Mouse (Mus musculus): ENCODE measurements at regions not wholly inside any gene's neighbourhood (a gene's known extent, or its start where the extent isn't known, plus 50 kb on each side); places are given as distances from the start of the nearest gene placed in this dataset.

DNA sequence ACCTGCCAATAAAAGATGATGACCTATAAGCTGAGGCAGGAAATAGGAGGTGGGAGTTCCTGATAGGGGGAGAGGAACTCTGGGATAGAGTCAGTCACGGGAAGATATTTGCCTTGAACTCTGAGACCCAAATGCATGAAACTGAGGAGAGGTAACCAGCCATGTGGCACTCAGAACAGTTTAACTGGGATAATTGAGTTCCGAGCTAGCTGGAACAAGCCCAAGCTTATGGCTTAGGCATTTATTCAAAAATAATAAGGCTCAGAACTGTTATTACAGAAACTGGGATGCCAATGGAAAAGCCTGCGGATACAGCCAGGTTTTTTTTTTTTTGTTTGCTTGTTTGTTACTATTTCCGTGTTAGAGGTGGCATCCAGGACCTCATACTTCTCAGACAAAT lies 425.0 kb downstream of the Ate1 start:
- no peak for TF ChIP-seq POLR2A (IDR thresholded peaks at IDR 0.05; ENCODE audit: borderline replicate concordance, extremely low read depth, low read depth, low read length)
- no peak for TF ChIP-seq CTCF (IDR thresholded peaks at IDR 0.05; ENCODE audit: insufficient read depth, low read length)
- 75% methylated on average over 4 of the region's 4 CpGs for WGBS
- Histone ChIP-seq H3K4me3 (replicated peaks; ENCODE audit: extremely low read depth, low read depth, low read length) (no peak overlapping the region), H3K4me1 (ENCODE audit: control insufficient read depth, insufficient read depth, low read length) (peaks cover 3% of the 10 kb centered on the region; the same call in 1 of the 2 replicates)
- no peak for DNase-seq

DNA sequence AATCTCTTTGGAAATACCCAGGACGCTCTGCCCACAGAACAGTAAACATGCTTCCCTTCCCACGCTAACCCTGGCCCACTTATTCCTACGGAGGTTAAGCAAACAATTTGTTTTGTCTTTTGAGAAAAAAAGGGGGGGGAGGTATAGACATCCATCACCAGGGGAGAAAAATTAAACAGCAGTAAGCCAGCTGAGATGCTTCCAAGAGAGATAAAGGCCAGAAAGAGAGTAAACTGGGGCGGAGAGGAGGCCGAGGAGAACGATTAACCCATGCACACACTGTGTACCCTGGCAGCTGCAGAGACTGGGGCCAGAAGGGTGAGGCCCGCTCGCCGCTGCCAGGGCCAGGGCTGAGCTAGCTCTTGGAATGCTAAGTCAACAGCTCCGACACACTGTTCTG lies 421.6 kb downstream of the Ate1 start:
- 35% methylated on average over 10 of the region's 10 CpGs for WGBS
- H3K4me1 ChIP-seq (ENCODE audit: control insufficient read depth, insufficient read depth, low read length): peaks cover 3% of the 10 kb centered on the region; the same call in 1 of the 2 replicates
- H3K4me3 ChIP-seq (replicated peaks; ENCODE audit: extremely low read depth, low read depth, low read length): no peak overlapping the region
- TF ChIP-seq CTCF (IDR thresholded peaks at IDR 0.05; ENCODE audit: insufficient read depth, low read length): no peak
- no peak for TF ChIP-seq POLR2A (IDR thresholded peaks at IDR 0.05; ENCODE audit: borderline replicate concordance, extremely low read depth, low read depth, low read length)
- peak; percentile 43 for DNase-seq

DNA sequence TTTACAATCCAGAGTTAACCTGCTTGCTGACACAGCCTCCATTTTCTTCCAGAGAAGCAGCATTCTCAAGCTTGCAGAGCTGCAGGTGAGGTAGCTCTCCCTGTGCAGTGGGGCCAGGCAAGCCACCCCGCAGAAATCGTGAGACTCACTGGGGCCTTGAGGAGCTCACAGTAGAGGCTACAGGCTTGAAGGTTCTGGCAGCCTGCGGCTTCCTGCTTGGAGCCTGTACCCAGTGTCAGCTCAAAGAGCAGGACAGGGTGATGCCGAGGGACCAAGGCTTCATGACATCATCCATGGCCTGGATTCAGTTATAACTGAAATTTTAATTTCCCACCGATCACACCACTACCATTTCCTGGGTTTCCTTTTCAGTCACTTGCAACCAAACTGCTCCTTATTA lies 417.5 kb downstream of the Ate1 start:
- WGBS: 61% methylated on average over 5 of the region's 5 CpGs
- Histone ChIP-seq H3K4me3 (replicated peaks; ENCODE audit: extremely low read depth, low read depth, low read length) (no peak overlapping the region), H3K4me1 (ENCODE audit: control insufficient read depth, insufficient read depth, low read length) (peaks cover 3% of the 10 kb centered on the region; the same call in 1 of the 2 replicates)
- no peak for DNase-seq
- TF ChIP-seq CTCF (IDR thresholded peaks at IDR 0.05; ENCODE audit: insufficient read depth, low read length) (no peak), POLR2A (IDR thresholded peaks at IDR 0.05; ENCODE audit: borderline replicate concordance, extremely low read depth, low read depth, low read length) (no peak)

DNA sequence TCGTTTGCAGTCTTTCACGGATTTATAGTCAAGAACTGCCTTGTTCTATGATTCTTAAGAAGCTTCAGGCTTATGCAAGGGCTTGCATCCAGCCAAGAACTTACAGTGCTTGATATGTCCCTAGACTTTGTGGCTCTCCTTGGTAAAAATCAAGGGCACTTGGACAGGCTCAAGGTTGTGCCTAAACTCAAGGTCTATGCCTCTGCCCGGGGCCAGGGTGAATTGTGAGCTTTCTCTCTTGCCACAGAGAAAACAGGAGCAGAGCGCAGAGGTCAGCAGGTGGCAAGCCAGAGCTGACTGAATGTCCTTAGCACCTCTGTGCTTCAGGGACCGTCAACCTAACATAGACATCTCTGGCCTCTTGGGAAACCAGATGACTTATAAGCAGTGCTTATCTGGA lies 413.2 kb downstream of the Ate1 start:
- Histone ChIP-seq H3K4me1 (ENCODE audit: control insufficient read depth, insufficient read depth, low read length) (no peaks in the 10 kb centered on the region), H3K4me3 (replicated peaks; ENCODE audit: extremely low read depth, low read depth, low read length) (no peak overlapping the region)
- no peak for TF ChIP-seq CTCF (IDR thresholded peaks at IDR 0.05; ENCODE audit: insufficient read depth, low read length)
- no peak for DNase-seq
- WGBS: 66% methylated on average over 5 of the region's 5 CpGs

DNA sequence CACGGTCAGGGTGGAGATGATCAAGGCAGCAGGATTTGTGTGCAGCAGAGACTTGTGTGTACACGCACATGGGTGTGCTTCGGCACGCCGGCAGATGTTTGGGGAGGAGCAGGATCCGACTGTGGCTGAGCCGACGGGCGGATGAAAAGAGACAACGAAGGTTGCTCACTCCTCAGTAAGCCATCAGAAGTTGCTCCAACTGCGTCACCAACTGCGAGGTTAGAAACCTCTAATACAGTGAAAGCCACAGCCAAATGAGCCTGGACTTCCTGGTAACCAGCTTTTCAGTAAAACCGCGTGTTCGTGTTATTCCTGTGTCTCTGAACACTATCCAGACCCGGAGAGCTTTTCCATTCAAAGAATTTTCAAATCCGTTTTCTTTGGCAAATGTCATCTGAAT lies 411.8 kb downstream of the Ate1 start:
- Histone ChIP-seq H3K4me3 (replicated peaks; ENCODE audit: extremely low read depth, low read depth, low read length) (no peak overlapping the region), H3K4me1 (ENCODE audit: control insufficient read depth, insufficient read depth, low read length) (no peaks in the 10 kb centered on the region)
- 87% methylated on average over 17 of the region's 17 CpGs for WGBS
- no peak for DNase-seq
- TF ChIP-seq POLR2A (IDR thresholded peaks at IDR 0.05; ENCODE audit: borderline replicate concordance, extremely low read depth, low read depth, low read length) (no peak), CTCF (IDR thresholded peaks at IDR 0.05; ENCODE audit: insufficient read depth, low read length) (no peak)
